Mouse (Mus musculus) heart, embryonic 13.5 days (tissue): ENCODE measurements at regions not wholly inside any gene's neighbourhood (a gene's known extent, or its start where the extent isn't known, plus 50 kb on each side); places are given as distances from the start of the nearest gene placed in this dataset.
A peak's percentile ranks its signal among the peaks of the same experiment; 100 is the strongest.

Experiments used
- ATAC-seq: fragments of 200-750 bp; cut with Nextera tagmentation; 2 replicates; pipeline ENCODE4 v1.8.0; 2017; ENCODE audit warnings: moderate TSS enrichment; ENCODE audit not compliant: insufficient number of reproducible peaks, low FRiP score, low TSS enrichment; ENCODE audit errors: extremely low read depth
- H3K27ac ChIP-seq: fragments of 300-500 bp; sonication (generic); replicated peaks from 2 replicates; pipeline ENCODE4 v1.5.1; 2015; ENCODE audit warnings: moderate library complexity, mild to moderate bottlenecking, inconsistent platforms
- H3K27me3 ChIP-seq: fragments of 300-500 bp; sonication (generic); replicated peaks from 2 replicates; pipeline ENCODE4 v1.6.1; 2015; ENCODE audit warnings: mild to moderate bottlenecking, inconsistent platforms
- H3K36me3 ChIP-seq: fragments of 300-500 bp; sonication (generic); 2 replicates; pipeline ENCODE4 v1.6.1; 2015; ENCODE audit warnings: mild to moderate bottlenecking, inconsistent platforms
- H3K4me1 ChIP-seq: fragments of 300-500 bp; sonication (generic); 2 replicates; pipeline ENCODE4 v1.6.1; 2015; ENCODE audit warnings: inconsistent platforms
- H3K4me2 ChIP-seq: fragments of 300-500 bp; sonication (generic); 2 replicates; pipeline ENCODE4 v1.6.1; 2015; ENCODE audit warnings: inconsistent platforms, mild to moderate bottlenecking, moderate library complexity
- H3K4me3 ChIP-seq: fragments of 300-500 bp; sonication (generic); 2 replicates; pipeline ENCODE4 v1.5.1; 2015; ENCODE audit warnings: moderate library complexity, mild to moderate bottlenecking, inconsistent platforms
- H3K9ac ChIP-seq: fragments of 300-500 bp; sonication (generic); 2 replicates; pipeline ENCODE4 v1.6.1; 2015; ENCODE audit warnings: inconsistent platforms, mild to moderate bottlenecking, moderate library complexity
- H3K9me3 ChIP-seq: fragments of 300-500 bp; sonication (generic); 2 replicates; pipeline ENCODE4 v1.6.1; 2016; ENCODE audit warnings: inconsistent platforms
- WGBS: fragments of 180-500 bp; shearing (Covaris S2); methylation state at CpG from one replicate; pipeline ENCODE4 v1.1.7; 2015; ENCODE audit warnings: mixed read lengths; 5-methylcytosine and 5-hydroxymethylcytosine counted together

- Histone ChIP-seq H3K9ac (no peak overlapping the region), H3K27ac (no peak overlapping the region), H3K27me3 (no peaks in the 10 kb centered on the region), H3K4me1 (peaks cover 7% of the 10 kb centered on the region), H3K4me2 (peak overlapping the region; percentile 46), H3K4me3 (no peak overlapping the region), H3K36me3 (no peaks in the 10 kb centered on the region), H3K9me3 (no peaks in the 10 kb centered on the region)
- no peak for ATAC-seq
- WGBS = 42% methylated on average over 14 of the region's 14 CpGs
Measured at GRCm38 (mm10) chr2:51073040-51073594, 75.8 kb downstream of the Rnd3 start.

GRCm38 (mm10) chr2:51072346-51072885 is 76.5 kb downstream of the Rnd3 start:
- WGBS = 14% methylated on average over 6 of the region's 6 CpGs
- no peaks in the 10 kb centered on the region for H3K27me3 ChIP-seq
- H3K4me3 ChIP-seq = no peak overlapping the region
- ATAC-seq = no peak
- H3K9ac ChIP-seq = no peak overlapping the region
- peak overlapping the region; percentile 46 for H3K4me2 ChIP-seq
- peaks cover 7% of the 10 kb centered on the region for H3K4me1 ChIP-seq
- no peak overlapping the region for H3K27ac ChIP-seq
- H3K9me3 ChIP-seq = no peaks in the 10 kb centered on the region
- H3K36me3 ChIP-seq = no peaks in the 10 kb centered on the region

- Histone ChIP-seq H3K9ac (no peak overlapping the region), H3K4me1 (peaks cover 7% of the 10 kb centered on the region), H3K4me2 (no peak overlapping the region), H3K9me3 (no peaks in the 10 kb centered on the region), H3K27me3 (no peaks in the 10 kb centered on the region), H3K36me3 (no peaks in the 10 kb centered on the region), H3K4me3 (no peak overlapping the region), H3K27ac (no peak overlapping the region)
- 82% methylated on average over 2 of the region's 2 CpGs for WGBS
- no peak for ATAC-seq
Measured at GRCm38 (mm10) chr2:51070902-51071301, 78.0 kb downstream of the Rnd3 start.

GRCm38 (mm10) chr2:51066423-51066831 is 82.5 kb downstream of the Rnd3 start:
- Histone ChIP-seq H3K4me3 (no peak overlapping the region), H3K27ac (no peak overlapping the region), H3K4me1 (no peaks in the 10 kb centered on the region), H3K9ac (no peak overlapping the region), H3K4me2 (no peak overlapping the region), H3K36me3 (no peaks in the 10 kb centered on the region), H3K27me3 (no peaks in the 10 kb centered on the region), H3K9me3 (no peaks in the 10 kb centered on the region)
- 72% methylated on average over 11 of the region's 11 CpGs for WGBS
- no peak for ATAC-seq

DNA sequence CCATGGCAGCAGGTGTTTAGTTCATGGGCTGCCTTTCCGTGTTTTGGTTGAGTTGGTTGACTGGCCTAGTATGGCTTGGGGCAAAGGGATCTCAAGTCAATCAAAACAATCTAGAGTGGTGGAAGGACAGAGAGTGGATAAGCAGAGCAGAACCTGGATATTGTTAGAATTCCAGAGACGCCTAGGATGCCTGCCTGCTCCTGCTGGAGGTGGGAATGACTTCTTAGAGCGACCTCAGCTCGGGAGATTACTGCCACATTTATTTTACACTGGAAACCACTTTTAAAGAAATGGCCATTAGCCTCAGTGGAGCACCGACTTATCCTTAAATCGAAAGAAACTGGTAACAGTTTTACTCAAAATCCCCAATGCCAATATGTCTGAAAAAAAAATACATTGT is 83.1 kb downstream of the Rnd3 start:
- Histone ChIP-seq H3K27me3 (no peaks in the 10 kb centered on the region), H3K4me1 (no peaks in the 10 kb centered on the region), H3K27ac (no peak overlapping the region), H3K9me3 (no peaks in the 10 kb centered on the region), H3K4me3 (no peak overlapping the region), H3K9ac (no peak overlapping the region), H3K4me2 (no peak overlapping the region), H3K36me3 (no peaks in the 10 kb centered on the region)
- 54% methylated on average over 6 of the region's 6 CpGs for WGBS
- ATAC-seq = no peak

- Histone ChIP-seq H3K4me2 (no peak overlapping the region), H3K27ac (no peak overlapping the region), H3K9ac (no peak overlapping the region), H3K27me3 (no peaks in the 10 kb centered on the region), H3K4me1 (no peaks in the 10 kb centered on the region), H3K4me3 (no peak overlapping the region), H3K9me3 (no peaks in the 10 kb centered on the region), H3K36me3 (no peaks in the 10 kb centered on the region)
- 78% methylated on average over 4 of the region's 4 CpGs for WGBS
- no peak for ATAC-seq
Measured at GRCm38 (mm10) chr2:51064821-51065220, 84.1 kb downstream of the Rnd3 start.

DNA sequence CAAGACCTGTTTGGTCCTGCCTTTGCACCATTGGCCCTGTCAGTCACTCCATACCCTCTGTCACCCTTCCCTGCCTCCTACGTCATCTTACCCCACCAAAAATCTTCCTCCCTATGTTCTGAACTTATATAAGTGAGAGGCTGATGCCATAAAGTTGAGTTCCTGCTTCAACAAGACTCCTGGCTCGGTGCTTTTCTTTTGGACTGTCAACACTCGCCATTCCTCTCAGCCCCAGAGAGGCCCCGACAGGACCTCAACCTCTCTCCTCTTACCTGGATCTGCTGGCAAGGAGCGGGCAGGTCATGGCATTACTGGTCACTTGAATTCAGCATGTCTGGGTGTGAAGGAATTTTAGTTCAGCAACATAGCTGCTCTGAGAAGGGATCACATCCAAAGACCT is 86.9 kb downstream of the Rnd3 start:
- H3K9ac ChIP-seq = no peak overlapping the region
- no peak overlapping the region for H3K27ac ChIP-seq
- no peak overlapping the region for H3K4me2 ChIP-seq
- ATAC-seq = no peak
- WGBS = 82% methylated on average over 5 of the region's 5 CpGs
- H3K27me3 ChIP-seq = no peaks in the 10 kb centered on the region
- H3K4me3 ChIP-seq = no peak overlapping the region
- H3K9me3 ChIP-seq = no peaks in the 10 kb centered on the region
- H3K4me1 ChIP-seq = 0 out of 2 replicates have a peak, but pooled peaks cover 4% of the 10 kb centered on the region
- no peaks in the 10 kb centered on the region for H3K36me3 ChIP-seq

GRCm38 (mm10) chr2:51058158-51058557 is 90.8 kb downstream of the Rnd3 start:
- 54% methylated on average over 4 of the region's 4 CpGs for WGBS
- Histone ChIP-seq H3K4me3 (no peak overlapping the region), H3K27me3 (no peaks in the 10 kb centered on the region), H3K4me2 (no peak overlapping the region), H3K9me3 (no peaks in the 10 kb centered on the region), H3K36me3 (no peaks in the 10 kb centered on the region), H3K4me1 (peaks cover 12% of the 10 kb centered on the region; the same call in 1 of the 2 replicates), H3K27ac (no peak overlapping the region), H3K9ac (no peak overlapping the region)
- ATAC-seq = no peak

GRCm38 (mm10) chr2:51056141-51056731 is 92.7 kb downstream of the Rnd3 start:
- Histone ChIP-seq H3K27me3 (no peaks in the 10 kb centered on the region), H3K27ac (no peak overlapping the region), H3K9ac (no peak overlapping the region), H3K4me1 (peaks cover 12% of the 10 kb centered on the region; the same call in 1 of the 2 replicates), H3K4me3 (no peak overlapping the region), H3K4me2 (no peak overlapping the region), H3K9me3 (0 out of 2 replicates have a peak, but pooled peaks cover 3% of the 10 kb centered on the region), H3K36me3 (no peaks in the 10 kb centered on the region)
- WGBS = 59% methylated on average over 8 of the region's 8 CpGs
- no peak for ATAC-seq

GRCm38 (mm10) chr2:51055339-51055738 is 93.6 kb downstream of the Rnd3 start:
- no peak for ATAC-seq
- Histone ChIP-seq H3K27ac (no peak overlapping the region), H3K36me3 (no peaks in the 10 kb centered on the region), H3K4me2 (no peak overlapping the region), H3K9me3 (0 out of 2 replicates have a peak, but pooled peaks cover 3% of the 10 kb centered on the region), H3K4me3 (no peak overlapping the region), H3K27me3 (no peaks in the 10 kb centered on the region), H3K9ac (no peak overlapping the region), H3K4me1 (peaks cover 12% of the 10 kb centered on the region; the same call in 1 of the 2 replicates)
- WGBS = 40% methylated on average over 3 of the region's 3 CpGs

DNA sequence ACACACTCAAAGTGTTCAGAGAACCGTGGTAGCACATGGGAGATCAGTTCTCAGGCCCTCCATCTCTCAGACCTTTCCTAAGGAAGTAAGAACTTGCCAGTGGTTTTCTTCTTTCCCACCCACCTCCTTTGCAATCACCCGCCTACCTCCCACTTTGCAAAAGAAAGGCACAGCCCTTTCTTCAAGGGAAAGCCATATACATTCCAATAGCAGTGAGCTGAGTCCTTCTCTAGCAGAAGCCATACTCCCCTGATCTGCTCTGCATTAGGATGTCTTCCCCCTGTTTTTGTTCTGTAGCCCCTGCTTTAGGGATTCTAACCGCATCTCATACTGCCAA is 99.1 kb downstream of the Rnd3 start:
- 62% methylated on average over 3 of the region's 3 CpGs for WGBS
- H3K4me3 ChIP-seq = no peak overlapping the region
- ATAC-seq = no peak
- no peaks in the 10 kb centered on the region for H3K36me3 ChIP-seq
- no peak overlapping the region for H3K27ac ChIP-seq
- 0 out of 2 replicates have a peak, but pooled peaks cover 3% of the 10 kb centered on the region for H3K9me3 ChIP-seq
- H3K27me3 ChIP-seq = no peaks in the 10 kb centered on the region
- no peak overlapping the region for H3K9ac ChIP-seq
- no peaks in the 10 kb centered on the region for H3K4me1 ChIP-seq
- H3K4me2 ChIP-seq = no peak overlapping the region
